Mouse (Mus musculus) layer of hippocampus, adult 9-11 months (tissue): ENCODE results near the gene Sept4.

Source experiments
- DNase-seq: peaks from one replicate; pipeline ENCODE4 v3.0.0; 2022

Sept4 gene

DNA sequence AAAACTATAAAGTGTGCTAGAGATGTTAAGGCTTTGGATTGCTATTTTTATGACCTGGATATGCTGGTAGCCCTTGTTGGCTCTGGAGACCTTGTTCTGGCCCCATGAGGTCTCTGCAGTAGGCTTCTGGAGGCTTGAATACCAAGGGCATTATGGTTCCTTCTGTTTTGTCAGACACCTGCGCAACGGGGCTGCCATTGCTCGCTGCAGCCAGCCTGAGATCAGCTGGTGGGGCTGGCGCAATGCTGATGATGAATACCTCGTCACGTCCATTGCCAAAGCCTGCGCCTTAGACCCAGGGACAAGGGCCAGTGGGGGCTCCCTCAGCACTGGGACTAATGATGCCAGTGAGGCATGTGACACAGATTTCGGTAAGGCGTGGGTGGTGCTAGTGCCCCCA, 33.5 kb downstream of the Sept4 start:
- DNase-seq = peak; percentile 0

DNA sequence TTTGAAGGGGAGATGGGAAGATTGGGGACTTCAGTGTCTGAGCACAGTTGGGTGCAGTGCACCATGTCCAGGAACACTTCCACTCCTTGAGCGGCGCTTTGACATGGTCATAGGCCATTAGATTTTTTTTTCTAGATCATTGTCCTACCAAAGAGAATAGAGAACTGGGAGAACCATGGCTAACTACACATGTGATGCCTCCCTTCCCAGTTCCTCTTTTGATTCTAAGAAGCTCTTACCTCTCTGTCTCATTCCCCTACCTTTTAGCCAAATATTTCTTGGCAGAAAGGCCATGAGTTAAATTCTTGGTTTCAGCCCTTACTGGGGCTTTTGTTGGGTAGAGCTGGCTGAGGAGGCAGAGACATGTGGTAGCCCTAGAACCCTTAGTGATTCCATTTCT, 34.9 kb downstream of the Sept4 start:
- DNase-seq = no peak

DNA sequence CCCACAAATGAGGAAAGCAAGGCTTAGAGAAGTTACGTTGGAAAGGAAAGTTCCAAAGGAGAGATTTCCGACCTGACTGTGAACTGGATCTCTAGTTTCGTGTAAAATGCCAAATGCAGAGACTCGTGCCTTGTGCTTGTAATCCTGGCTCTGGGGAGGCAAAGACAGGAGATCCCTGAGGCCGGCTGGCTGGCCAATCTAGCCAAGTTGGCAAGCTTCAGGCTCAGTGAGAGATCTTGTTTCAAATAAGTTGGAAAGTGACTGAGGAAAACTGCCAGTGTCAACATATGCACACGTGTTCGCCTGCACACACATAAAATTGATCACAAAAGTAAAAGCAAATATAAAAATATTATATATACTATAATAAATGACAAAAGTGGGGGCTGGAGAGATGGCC, 40.6 kb downstream of the Sept4 start:
- no peak for DNase-seq

DNA sequence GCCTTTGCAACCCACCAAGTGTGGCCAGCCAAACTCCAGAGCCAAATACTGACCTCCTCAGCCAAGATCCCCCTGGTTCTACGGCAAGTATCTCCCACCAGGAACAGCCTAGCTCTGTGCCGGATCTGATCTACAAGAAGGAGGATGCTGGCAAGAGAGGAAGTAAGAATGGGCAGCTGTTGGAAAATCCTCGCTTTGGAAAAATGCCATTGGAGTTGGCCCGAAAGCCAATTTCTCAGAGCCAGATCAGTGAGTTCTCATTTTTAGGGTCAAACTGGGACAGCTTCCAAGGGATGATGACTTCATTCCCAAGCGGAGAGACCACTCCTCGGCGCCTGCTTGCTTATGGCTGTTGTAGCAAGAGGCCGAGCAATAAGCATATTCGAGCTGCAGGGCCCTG, 42.8 kb downstream of the Sept4 start:
- no peak for DNase-seq

DNA sequence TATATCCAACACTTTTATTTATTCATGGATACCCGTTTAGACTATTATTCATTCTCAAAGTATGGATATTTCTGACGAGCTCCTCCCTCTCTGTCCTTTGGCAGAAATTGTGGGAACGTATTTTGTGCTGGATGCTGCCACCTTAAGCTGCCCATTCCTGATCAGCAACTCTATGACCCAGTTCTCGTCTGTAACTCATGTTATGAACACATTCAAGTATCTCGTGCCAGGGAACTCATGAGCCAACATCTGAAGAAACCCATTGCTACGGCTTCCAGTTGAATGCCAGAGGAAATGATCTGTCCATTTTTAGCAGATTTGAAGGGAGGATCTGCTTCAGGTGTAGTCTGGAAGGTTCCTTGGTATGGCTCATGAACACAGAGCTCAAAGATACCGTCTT, 45.3 kb downstream of the Sept4 start:
- no peak for DNase-seq

DNA sequence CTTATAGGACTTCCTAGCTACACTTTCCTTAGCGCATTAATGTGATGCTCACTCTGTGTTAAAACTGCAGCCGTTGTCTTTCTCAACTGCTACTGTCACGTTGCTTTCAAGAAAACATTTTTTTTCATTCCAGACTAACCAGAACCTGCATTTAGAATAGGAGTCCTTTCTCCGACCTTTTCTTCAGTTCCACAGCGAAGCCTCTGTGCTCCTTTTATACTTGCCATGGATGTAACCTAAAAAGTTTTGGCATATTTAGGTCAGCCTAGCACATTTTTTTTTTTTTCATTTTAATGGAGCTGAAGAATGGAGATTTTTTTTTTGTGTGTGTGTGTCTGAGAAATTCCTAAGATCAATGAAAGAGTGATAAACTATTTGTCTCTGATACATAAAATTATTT, 46.8 kb downstream of the Sept4 start:
- no peak for DNase-seq

DNA sequence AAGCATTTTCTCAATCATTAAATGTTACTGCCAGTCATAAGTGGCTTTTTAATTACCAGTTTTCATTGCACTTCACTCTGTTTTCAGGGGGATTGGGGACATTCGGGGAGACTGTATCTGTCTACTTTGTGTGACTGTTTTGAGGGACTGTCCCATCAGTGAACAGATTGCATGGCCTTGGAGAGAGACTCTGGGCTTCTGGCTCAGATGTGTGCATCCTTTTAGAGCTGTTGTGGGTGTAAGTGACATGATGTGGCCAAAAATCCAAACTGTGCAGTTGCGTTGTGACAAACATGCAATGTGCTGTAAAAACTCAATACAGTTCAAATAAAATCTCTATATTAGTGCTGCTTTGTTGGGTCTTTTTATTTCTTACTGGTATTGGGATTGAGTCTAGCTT, 47.2 kb downstream of the Sept4 start:
- DNase-seq = no peak

DNA sequence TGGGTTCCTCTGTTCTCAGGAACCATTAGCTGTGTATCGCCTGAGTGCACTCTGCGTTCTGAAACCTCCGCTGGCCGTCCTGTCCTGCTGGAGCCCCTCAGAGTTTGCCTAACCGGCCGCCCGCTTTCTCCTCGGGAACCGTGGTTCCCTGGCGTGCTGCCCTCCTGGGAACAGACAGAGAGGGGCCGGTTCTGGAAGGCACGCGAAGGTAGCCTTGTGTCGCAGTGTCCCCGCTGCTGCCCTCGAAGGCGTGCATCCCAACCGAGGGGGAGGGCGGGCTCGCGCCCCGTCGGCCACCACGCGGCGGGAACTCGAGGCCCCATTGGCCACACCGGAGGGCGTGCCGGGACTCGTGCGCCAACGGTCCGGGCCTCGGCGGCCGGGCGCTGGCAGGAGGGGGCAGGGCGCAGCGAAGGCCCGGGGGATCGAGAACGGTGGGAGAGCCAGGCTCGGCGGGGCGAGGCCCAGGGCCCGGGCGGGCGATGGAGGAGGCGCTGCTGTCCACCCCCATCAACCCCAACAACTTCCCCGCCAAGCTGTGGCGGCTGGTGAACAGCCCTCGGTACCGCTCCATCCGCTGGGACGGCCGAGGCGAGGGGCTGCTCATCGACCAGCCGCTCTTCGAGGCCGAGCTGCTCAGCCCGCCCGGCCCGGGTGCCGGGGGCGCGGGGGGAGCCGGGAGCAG, 48.2 kb downstream of the Sept4 start, which contains the start of gene Hsf5:
TSS of gene Hsf5 (plus strand) at position 375 of the 685 bp plus-strand sequence.
- DNase-seq = no peak

DNA sequence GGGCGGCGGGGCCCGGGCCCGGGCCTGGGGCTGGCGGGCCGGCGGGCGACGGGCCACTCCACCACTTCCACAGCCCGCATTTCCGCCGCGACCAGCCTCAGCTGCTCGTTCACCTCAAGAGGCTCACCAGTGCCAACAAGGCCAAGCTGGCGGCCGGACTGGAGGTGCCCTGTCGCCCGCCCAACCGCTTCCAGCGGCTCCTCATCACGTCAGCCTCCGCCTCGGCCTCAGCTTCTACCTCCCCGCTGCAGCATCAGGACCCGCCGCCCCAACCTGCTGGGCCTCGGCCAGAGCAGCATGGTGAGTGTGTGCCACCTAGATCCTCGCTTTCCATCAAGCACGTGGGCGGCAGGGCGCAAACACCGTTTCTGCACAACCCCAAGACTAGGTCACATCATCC, 48.9 kb downstream of the Sept4 start:
- DNase-seq = no peak

DNA sequence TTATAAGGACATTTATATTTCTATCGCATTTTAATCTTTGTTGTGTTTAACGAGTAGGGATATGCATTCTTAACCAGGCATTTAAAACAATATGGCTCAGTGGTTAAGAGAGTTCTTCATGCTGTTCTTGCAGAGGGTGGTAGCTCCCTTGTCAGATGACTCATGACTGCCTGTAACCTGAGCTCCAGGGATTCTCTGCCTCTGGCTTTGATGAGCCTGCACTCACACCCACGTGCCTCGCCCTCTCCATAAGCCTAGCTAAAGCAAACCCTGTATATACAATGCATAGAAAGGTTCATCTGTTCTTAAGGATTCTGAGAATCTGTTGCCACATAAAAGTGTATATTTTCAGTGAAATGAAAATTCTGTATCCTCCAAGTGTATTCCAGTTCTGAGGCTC, 54.5 kb downstream of the Sept4 start:
- no peak for DNase-seq

DNA sequence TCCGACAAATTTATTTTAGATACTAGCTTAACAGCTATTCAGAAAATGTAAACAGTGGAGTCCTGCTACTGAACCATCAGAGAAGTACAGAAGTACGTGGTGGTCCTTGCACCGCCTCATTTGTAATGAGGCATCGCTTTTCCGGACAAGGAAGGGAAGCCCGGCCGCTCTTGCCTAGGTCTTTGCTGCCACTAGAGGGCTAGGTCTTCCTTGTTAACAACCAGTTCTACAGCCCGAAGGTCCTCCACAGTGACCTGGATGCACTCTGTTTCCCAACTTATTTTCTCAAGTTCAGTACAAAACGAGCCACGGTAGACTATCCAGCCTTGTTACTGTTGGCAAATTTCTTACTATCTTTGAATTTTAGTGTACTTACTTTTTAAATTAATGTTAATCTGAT, 61.2 kb downstream of the Sept4 start:
- no peak for DNase-seq

DNA sequence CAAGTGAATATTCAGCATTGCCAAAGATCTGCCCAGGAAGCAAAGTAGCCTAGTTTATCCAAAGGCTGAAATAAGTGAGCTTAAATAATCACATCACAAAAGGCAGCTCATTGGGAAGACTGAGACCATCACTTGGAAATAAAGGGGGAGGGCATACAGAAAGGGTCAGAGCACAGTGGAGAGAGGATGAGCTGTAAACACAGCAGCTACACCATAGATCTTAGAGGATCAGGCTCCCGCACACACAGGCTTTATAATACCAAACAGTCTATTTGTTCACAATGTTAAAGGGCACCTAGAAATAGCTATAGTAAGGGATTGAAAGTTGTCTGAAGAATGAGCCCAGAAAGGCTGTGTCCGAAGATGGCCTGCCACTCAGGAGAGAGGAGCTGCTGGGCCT, 70.1 kb downstream of the Sept4 start:
- no peak for DNase-seq

DNA sequence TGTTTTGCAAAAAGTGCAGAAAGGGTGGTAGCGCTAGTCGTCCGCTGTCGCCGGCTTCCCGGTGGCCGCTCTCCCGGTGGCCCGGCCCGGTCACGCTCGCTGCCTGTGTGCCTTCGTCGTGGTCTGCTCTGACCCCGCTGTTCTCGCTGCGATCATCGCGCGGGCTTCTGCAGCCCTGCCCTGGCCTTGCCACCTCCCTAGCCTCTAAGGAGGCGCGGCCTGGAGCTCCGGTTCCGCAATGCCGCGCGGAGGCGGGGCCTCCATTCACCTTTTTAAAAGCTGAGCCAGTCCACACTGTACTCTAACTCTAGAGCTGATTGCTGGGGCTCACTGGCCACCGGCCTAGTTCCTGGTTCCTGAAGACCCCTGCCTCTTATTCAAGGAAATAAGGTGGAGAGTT, 70.5 kb downstream of the Sept4 start:
- DNase-seq = no peak
